Mouse (Mus musculus): Measurements from ENCODE around the gene Cep95.

The Cep95 gene

GRCm38 (mm10) chr11:106814601-106815320, 25.7 kb downstream of the Cep95 start:
- no peak for DNase-seq (ENCODE audit: low spot score in 2 of 2)

- no peak for DNase-seq (ENCODE audit: low spot score in 2 of 2)
Observed at GRCm38 (mm10) chr11:106815331-106815730, 26.3 kb downstream of the Cep95 start.

GRCm38 (mm10) chr11:106815761-106816160, 26.7 kb downstream of the Cep95 start:
- DNase-seq (ENCODE audit: low spot score in 2 of 2), result no peak

GRCm38 (mm10) chr11:106816316-106816715, 27.3 kb downstream of the Cep95 start:
- no peak for DNase-seq (ENCODE audit: low spot score in 2 of 2)

GRCm38 (mm10) chr11:106817156-106817555, 28.1 kb downstream of the Cep95 start:
- no peak for DNase-seq (ENCODE audit: low spot score in 2 of 2)

- DNase-seq (ENCODE audit: low spot score in 2 of 2), result no peak
Observed at GRCm38 (mm10) chr11:106817808-106818207, 28.8 kb downstream of the Cep95 start.

GRCm38 (mm10) chr11:106818341-106818740, 29.3 kb downstream of the Cep95 start:
- DNase-seq (ENCODE audit: low spot score in 2 of 2), result no peak

- no peak for DNase-seq (ENCODE audit: low spot score in 2 of 2)
Observed at GRCm38 (mm10) chr11:106819595-106819994, 30.5 kb downstream of the Cep95 start.

GRCm38 (mm10) chr11:106820252-106820651, 31.2 kb downstream of the Cep95 start:
- no peak for DNase-seq (ENCODE audit: low spot score in 2 of 2)

- DNase-seq (ENCODE audit: low spot score in 2 of 2), result no peak
Observed at GRCm38 (mm10) chr11:106820972-106821371, 31.9 kb downstream of the Cep95 start.

- DNase-seq (ENCODE audit: low spot score in 2 of 2), result no peak
Observed at GRCm38 (mm10) chr11:106821397-106821796, 32.3 kb downstream of the Cep95 start.

GRCm38 (mm10) chr11:106822491-106822890, 33.4 kb downstream of the Cep95 start:
- DNase-seq (ENCODE audit: low spot score in 2 of 2), result no peak

GRCm38 (mm10) chr11:106822911-106823310, 33.9 kb downstream of the Cep95 start:
- no peak for DNase-seq (ENCODE audit: low spot score in 2 of 2)

GRCm38 (mm10) chr11:106823741-106824140, 34.7 kb downstream of the Cep95 start:
- no peak for DNase-seq (ENCODE audit: low spot score in 2 of 2)

GRCm38 (mm10) chr11:106824403-106824802, 35.4 kb downstream of the Cep95 start:
- DNase-seq (ENCODE audit: low spot score in 2 of 2), result no peak

GRCm38 (mm10) chr11:106828079-106828478, 39.0 kb downstream of the Cep95 start:
- no peak for DNase-seq (ENCODE audit: low spot score in 2 of 2)

- DNase-seq (ENCODE audit: low spot score in 2 of 2), result no peak
Observed at GRCm38 (mm10) chr11:106842002-106842401, 53.0 kb downstream of the Cep95 start.

- no peak for DNase-seq (ENCODE audit: low spot score in 2 of 2)
Observed at GRCm38 (mm10) chr11:106851438-106851837, 62.4 kb downstream of the Cep95 start.

All from frontal cortex, postnatal 25 days (tissue).